Mouse (Mus musculus): ENCODE measurements at regions not wholly inside any gene's neighbourhood (a gene's known extent, or its start where the extent isn't known, plus 50 kb on each side); places are given as distances from the start of the nearest gene placed in this dataset.

GRCm38 (mm10) chr17:64382894-64383293 lies 51.2 kb upstream of the Pja2 start:
- no peak for ATAC-seq (replicated peaks in 1 of 2; ENCODE audit: insufficient read depth in 1 of 2, low FRiP score in 2 of 2, low TSS enrichment in 1 of 2, low read depth in 1 of 2, poor library complexity in 2 of 2, severe bottlenecking in 2 of 2)

- no peak for ATAC-seq (replicated peaks in 1 of 2; ENCODE audit: insufficient read depth in 1 of 2, low FRiP score in 2 of 2, low TSS enrichment in 1 of 2, low read depth in 1 of 2, poor library complexity in 2 of 2, severe bottlenecking in 2 of 2)
Measured at GRCm38 (mm10) chr17:64383600-64383999, 51.9 kb upstream of the Pja2 start.

- no peak for ATAC-seq (replicated peaks in 1 of 2; ENCODE audit: insufficient read depth in 1 of 2, low FRiP score in 2 of 2, low TSS enrichment in 1 of 2, low read depth in 1 of 2, poor library complexity in 2 of 2, severe bottlenecking in 2 of 2)
Measured at GRCm38 (mm10) chr17:64390349-64390748, 58.6 kb upstream of the Pja2 start.

- ATAC-seq (replicated peaks in 1 of 2; ENCODE audit: insufficient read depth in 1 of 2, low FRiP score in 2 of 2, low TSS enrichment in 1 of 2, low read depth in 1 of 2, poor library complexity in 2 of 2, severe bottlenecking in 2 of 2), result peak; percentile 46 to 57
Measured at GRCm38 (mm10) chr17:64397254-64397897, 65.7 kb upstream of the Pja2 start.

- ATAC-seq (replicated peaks in 1 of 2; ENCODE audit: insufficient read depth in 1 of 2, low FRiP score in 2 of 2, low TSS enrichment in 1 of 2, low read depth in 1 of 2, poor library complexity in 2 of 2, severe bottlenecking in 2 of 2), result no peak
Measured at GRCm38 (mm10) chr17:64398114-64398692, 66.5 kb upstream of the Pja2 start.

GRCm38 (mm10) chr17:64398708-64399107 lies 67.0 kb upstream of the Pja2 start:
- ATAC-seq (replicated peaks in 1 of 2; ENCODE audit: insufficient read depth in 1 of 2, low FRiP score in 2 of 2, low TSS enrichment in 1 of 2, low read depth in 1 of 2, poor library complexity in 2 of 2, severe bottlenecking in 2 of 2), result peak in 1 of 2 experiments; percentile 39; a peak in 1 of 4 replicates

- ATAC-seq (replicated peaks in 1 of 2; ENCODE audit: insufficient read depth in 1 of 2, low FRiP score in 2 of 2, low TSS enrichment in 1 of 2, low read depth in 1 of 2, poor library complexity in 2 of 2, severe bottlenecking in 2 of 2), result no peak
Measured at GRCm38 (mm10) chr17:64406742-64407254, 75.1 kb upstream of the Pja2 start.

- no peak for ATAC-seq (replicated peaks in 1 of 2; ENCODE audit: insufficient read depth in 1 of 2, low FRiP score in 2 of 2, low TSS enrichment in 1 of 2, low read depth in 1 of 2, poor library complexity in 2 of 2, severe bottlenecking in 2 of 2)
Measured at GRCm38 (mm10) chr17:64407255-64408011, 75.7 kb upstream of the Pja2 start.

- ATAC-seq (replicated peaks in 1 of 2; ENCODE audit: insufficient read depth in 1 of 2, low FRiP score in 2 of 2, low TSS enrichment in 1 of 2, low read depth in 1 of 2, poor library complexity in 2 of 2, severe bottlenecking in 2 of 2), result no peak
Measured at GRCm38 (mm10) chr17:64425811-64426210, 94.1 kb upstream of the Pja2 start.

- no peak for ATAC-seq (replicated peaks in 1 of 2; ENCODE audit: insufficient read depth in 1 of 2, low FRiP score in 2 of 2, low TSS enrichment in 1 of 2, low read depth in 1 of 2, poor library complexity in 2 of 2, severe bottlenecking in 2 of 2)
Measured at GRCm38 (mm10) chr17:64426536-64426935, 94.8 kb upstream of the Pja2 start.

GRCm38 (mm10) chr17:64439571-64439970 lies 107.9 kb upstream of the Pja2 start:
- no peak for ATAC-seq (replicated peaks in 1 of 2; ENCODE audit: insufficient read depth in 1 of 2, low FRiP score in 2 of 2, low TSS enrichment in 1 of 2, low read depth in 1 of 2, poor library complexity in 2 of 2, severe bottlenecking in 2 of 2)

GRCm38 (mm10) chr17:64454736-64455135 lies 123.0 kb upstream of the Pja2 start:
- ATAC-seq (replicated peaks in 1 of 2; ENCODE audit: insufficient read depth in 1 of 2, low FRiP score in 2 of 2, low TSS enrichment in 1 of 2, low read depth in 1 of 2, poor library complexity in 2 of 2, severe bottlenecking in 2 of 2), result no peak

GRCm38 (mm10) chr17:64466273-64466672 lies 134.3 kb upstream of the Man2a1 start:
- ATAC-seq (replicated peaks in 1 of 2; ENCODE audit: insufficient read depth in 1 of 2, low FRiP score in 2 of 2, low TSS enrichment in 1 of 2, low read depth in 1 of 2, poor library complexity in 2 of 2, severe bottlenecking in 2 of 2), result no peak

GRCm38 (mm10) chr17:64466746-64467145 lies 133.8 kb upstream of the Man2a1 start:
- no peak for ATAC-seq (replicated peaks in 1 of 2; ENCODE audit: insufficient read depth in 1 of 2, low FRiP score in 2 of 2, low TSS enrichment in 1 of 2, low read depth in 1 of 2, poor library complexity in 2 of 2, severe bottlenecking in 2 of 2)

- no peak for ATAC-seq (replicated peaks in 1 of 2; ENCODE audit: insufficient read depth in 1 of 2, low FRiP score in 2 of 2, low TSS enrichment in 1 of 2, low read depth in 1 of 2, poor library complexity in 2 of 2, severe bottlenecking in 2 of 2)
Measured at GRCm38 (mm10) chr17:64467297-64467696, 133.2 kb upstream of the Man2a1 start.

- ATAC-seq (replicated peaks in 1 of 2; ENCODE audit: insufficient read depth in 1 of 2, low FRiP score in 2 of 2, low TSS enrichment in 1 of 2, low read depth in 1 of 2, poor library complexity in 2 of 2, severe bottlenecking in 2 of 2), result no peak
Measured at GRCm38 (mm10) chr17:64469754-64470400, 130.7 kb upstream of the Man2a1 start.

- ATAC-seq (replicated peaks in 1 of 2; ENCODE audit: insufficient read depth in 1 of 2, low FRiP score in 2 of 2, low TSS enrichment in 1 of 2, low read depth in 1 of 2, poor library complexity in 2 of 2, severe bottlenecking in 2 of 2), result no peak
Measured at GRCm38 (mm10) chr17:64480607-64481038, 119.9 kb upstream of the Man2a1 start.

GRCm38 (mm10) chr17:64484835-64485234 lies 115.7 kb upstream of the Man2a1 start:
- ATAC-seq (replicated peaks in 1 of 2; ENCODE audit: insufficient read depth in 1 of 2, low FRiP score in 2 of 2, low TSS enrichment in 1 of 2, low read depth in 1 of 2, poor library complexity in 2 of 2, severe bottlenecking in 2 of 2), result no peak

Measured in hematopoietic stem cell, adult 5-6 weeks (primary cell).